Mouse (Mus musculus) olfactory bulb, adult 2 months (tissue): Measurements from ENCODE around the gene Apbb1ip.

Experiments used
- CTCF ChIP-seq: fragments of 200-500 bp; IDR thresholded peaks from 2 replicates; pipeline ENCODE4 v1.5.1; 2012; ENCODE audit warnings: low read depth, mild to moderate bottlenecking, low read length, moderate library complexity; ENCODE audit not compliant: insufficient read depth
- POLR2A ChIP-seq: fragments of 200-500 bp; IDR thresholded peaks from 2 replicates; pipeline ENCODE4 v1.6.1; 2012; ENCODE audit warnings: mild to moderate bottlenecking, low read depth, low read length, moderate library complexity; ENCODE audit not compliant: insufficient read depth

DNA sequence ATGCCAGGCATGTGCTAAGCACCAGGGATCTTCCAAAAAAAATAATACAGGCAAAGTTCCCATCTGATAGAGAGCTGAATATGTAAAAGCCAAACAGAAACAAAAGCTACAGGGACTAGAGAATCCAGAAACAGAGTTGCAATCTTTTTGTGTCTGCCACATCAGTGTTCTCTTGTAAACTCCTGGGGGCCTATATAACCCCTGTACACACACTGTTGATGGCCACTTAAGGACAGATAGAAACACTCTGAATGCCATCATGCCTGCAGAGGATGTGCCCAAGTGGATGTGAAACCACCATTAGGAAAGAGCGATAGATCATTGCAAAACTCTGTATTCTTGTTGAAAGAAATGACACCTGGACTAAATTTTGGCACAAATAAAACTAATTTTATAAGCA is 91.9 kb downstream of the Apbb1ip start:
- TF ChIP-seq CTCF = no peak
- no peak for TF ChIP-seq POLR2A
